Mouse (Mus musculus) adrenal gland, adult 2 months (tissue): Measurements from ENCODE around the gene Osm. TPM values are rescaled to one million over a fixed set of nuclear protein-coding genes. Genes with fewer than 3 reads are reported as not detected.

Source experiments
- DNase-seq: peaks from one replicate; pipeline ENCODE4 v3.0.0; 2021
- long read RNA-seq: library from polyadenylated mRNA; stranded (forward); transcript quantifications from one replicate; pipeline ENCODE4 v2.0.0, GENCODE M21; 2021
- polyA plus RNA-seq: library from polyadenylated mRNA; depleted of rRNA; stranded (reverse); fragments of >200 nt; gene quantifications from 2 replicates; pipeline ENCODE4 v1.2.3, GENCODE M21; 2012; rRNA removed
- total RNA-seq, 2 experiments: library from RNA; stranded (reverse); gene quantifications; 2 replicates each; pipeline ENCODE4 v1.2.3; 2021

Gene Osm
- total RNA-seq (under 1 TPM in 1 of 2 experiments, not detected in 1; 0.45 TPM), polyA plus RNA-seq (0.13 and 0.17 TPM in 2 replicates)
- long read RNA-seq, result 0 reads

DNA sequence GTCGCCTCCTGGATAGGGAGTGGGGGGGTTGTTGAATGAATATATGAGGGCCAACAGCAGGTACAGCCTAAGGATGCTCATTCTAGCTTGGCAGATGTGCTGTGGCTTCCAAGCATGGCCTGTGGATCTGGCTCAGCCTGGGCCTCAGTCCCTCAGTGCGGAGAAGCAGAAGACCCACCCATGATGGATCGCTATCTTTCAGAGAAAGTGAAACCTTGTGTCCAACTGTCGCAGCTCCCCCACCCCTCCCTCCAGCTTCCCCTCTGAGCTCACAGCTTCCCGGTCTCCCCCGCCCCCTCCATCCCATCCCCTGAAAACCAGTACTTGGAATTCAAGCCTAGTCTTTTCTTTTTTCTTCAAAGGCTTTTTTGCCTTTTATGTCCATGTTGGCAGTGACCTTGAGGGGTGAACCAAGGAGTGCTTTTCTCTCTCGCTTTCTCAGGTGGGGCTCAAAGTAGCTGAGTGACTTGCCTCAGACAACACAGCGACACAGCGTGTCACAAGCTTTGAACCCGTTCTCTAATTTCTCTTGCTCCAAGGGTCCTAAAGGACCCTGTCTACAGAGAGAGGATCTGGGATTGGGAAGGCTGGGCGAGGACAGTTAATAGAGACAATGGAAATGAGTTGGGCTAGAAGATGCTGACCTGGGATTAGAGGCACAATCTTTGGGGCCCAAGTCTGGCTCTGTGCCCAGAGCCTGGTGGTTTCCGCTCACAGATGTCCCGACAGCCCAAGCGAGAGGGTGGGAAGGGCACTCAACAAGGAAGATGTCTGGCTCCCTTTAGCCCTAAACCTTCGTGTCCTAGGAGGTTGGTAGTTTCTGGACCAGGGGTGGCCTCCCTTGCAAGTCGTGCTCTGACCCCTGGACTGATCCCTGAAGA, at the start of gene Osm:
Osm (plus strand) TSS at position 756 of the 881 bp plus-strand sequence.
- no peak for DNase-seq

DNA sequence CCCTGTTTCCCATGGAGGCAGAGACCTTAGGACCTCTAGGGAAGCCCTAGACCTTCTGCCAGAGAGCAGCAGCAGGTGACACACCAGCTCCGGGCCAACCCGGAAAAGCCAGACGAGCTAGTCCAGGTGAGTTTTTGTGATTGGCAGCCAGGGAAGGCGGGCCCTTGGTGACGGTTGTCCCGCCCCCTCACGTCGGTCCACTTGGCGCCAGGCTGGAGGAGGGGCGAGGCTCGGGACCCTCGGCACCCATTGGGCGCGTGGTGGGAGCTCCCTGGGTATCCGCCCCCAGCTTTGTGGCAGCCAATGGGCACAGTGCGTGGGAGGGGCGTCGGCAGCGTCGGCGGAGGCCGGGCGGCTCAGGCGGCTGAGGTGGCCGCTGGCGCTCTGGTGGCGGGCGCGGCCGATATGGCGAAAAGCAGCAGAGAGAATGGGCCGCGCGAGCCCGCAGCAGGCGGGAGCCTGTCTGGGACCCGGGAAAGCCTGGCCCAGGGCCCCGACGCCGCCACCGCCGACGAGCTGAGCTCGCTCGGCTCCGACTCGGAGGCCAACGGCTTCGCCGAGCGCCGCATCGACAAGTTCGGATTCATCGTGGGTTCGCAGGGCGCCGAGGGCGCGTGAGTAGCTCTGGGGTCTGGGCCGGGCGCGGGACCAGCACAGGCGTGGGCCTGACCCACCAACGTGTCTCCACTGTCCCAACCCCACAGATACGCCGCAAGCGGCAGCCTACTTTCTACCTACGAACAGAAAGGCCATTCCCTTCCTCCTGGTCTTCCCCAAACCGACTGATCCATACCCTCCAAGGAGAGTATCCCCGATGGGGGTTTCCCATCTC, 49.5 kb upstream of the Osm start, which contains the start of gene Tbc1d10a:
Tbc1d10a (plus strand) TSS at position 304 of the 832 bp plus-strand sequence.
- DNase-seq, result peak; percentile 99

DNA sequence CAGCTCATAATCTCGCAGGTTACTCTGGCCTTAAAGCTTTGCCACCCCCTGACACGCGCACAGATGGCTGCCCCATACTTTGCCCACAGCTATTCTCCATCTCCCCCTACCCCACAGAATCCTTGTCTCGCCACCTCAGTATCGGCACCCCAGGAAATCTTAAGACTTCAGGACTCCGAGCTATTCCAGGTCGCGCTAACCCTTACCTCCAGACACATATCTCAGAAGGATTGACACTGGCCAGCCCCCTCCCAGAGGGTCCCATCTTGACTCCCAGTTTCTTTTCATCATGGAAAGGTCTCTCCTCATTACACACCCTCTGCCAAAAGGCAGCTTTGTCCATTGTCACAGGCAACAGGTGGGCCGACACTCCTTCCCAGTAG, 48.9 kb upstream of the Osm start:
- DNase-seq, result no peak

GRCm38 (mm10) chr11:4189182-4189581, 47.0 kb upstream of the Osm start:
- no peak for DNase-seq

DNA sequence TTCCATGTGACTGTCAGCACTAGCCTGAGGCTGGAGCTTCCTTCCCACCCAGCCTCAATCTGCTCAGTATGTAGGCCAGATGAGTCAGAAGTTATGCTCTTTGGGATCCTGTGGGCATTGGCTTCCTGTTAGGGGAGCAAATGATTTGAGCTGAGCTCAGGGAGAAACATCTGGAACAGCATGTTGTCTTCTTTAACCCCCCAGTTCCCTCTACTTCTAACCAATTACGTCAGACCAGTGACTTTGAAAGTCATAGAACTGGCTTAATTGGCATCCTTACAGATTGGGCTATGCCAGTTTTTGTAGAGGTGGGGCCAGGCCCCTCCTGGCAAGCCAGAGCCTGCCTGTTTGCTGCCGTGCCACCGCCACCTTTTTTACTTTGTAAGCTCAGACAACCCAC, 45.5 kb upstream of the Osm start:
- DNase-seq, result peak; percentile 40

DNA sequence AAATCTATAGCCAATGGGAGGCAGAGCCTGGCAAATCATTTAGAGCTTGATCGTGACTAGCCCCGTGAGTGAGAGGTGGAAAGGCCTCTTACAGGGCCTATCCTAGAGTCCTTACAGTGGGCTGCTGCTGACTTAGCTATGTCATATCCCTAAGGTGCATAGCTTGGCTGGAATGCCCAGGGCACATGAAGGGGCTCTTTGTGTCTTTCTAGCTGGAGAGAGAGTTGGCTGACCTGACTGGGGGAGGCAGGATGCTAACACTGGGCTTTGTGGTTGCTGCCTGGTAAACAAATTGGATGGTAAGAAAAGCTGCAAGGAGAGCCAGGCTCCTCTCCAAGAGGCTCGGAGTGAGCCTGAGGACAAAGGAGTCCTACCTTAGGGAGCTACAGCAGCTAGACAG, 43.5 kb upstream of the Osm start:
- no peak for DNase-seq

DNA sequence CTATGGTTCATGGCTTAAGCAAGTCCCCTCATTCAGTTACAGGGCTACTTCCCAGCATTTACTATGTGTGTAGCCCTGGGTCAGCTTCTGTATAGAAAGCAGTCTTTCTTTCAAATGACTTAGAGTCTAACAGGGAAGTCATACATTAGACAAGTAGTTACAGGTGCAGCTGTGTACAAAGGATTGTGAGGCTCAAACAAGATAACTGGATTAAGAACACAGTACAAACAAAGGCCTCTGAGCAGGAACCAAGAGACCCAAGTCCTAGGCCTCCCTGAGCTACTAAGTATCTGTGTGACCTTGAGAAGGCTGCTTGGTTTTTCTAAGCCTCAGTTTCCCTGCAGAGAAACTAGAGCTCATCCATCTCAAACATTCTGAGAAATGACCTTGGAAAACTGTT, 42.8 kb upstream of the Osm start:
- no peak for DNase-seq

GRCm38 (mm10) chr11:4195597-4196031, 40.6 kb upstream of the Osm start:
- DNase-seq, result no peak

DNA sequence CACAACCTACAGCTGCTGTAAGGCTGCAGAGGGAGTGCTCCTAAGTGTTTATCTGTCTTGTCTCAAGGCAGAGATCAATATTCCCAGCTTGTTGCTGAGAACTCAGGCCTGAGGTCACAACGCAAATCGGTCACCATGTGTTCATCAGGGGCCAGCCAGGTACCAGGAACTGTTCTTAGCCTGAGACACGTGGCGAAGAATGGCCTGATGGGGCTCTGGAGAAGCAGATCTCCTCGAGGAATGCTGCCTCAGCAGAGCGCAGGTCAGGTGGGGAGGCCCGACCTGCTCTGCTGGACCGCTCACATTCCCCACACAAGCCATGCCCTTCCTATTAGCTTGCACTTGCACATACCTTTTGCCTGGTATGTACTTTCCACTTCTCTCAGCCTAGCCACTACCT, 39.6 kb upstream of the Osm start:
- no peak for DNase-seq

DNA sequence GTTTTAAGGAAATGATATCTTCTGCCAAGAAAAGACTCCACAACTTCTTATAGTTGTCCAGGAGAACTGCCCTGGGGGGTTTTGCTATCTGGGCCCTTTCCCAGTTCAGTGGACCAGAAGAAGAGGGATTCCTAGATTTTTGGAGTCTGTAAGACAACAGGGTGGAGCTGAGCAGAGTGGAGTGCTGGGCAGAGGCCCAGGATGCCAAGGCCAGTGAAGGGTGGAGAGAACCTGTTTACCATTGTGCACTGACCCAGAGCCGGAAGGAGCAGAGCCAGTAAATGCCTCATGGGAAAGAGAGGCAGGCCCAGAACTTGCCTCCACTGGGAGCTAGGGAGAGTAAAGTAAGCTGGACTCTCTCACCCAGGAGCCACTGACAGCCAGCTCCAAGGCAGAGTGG, 38.5 kb upstream of the Osm start:
- DNase-seq, result peak; percentile 68

- peak; percentile 6 for DNase-seq
Measured at GRCm38 (mm10) chr11:4201981-4202700, 34.1 kb upstream of the Osm start.

GRCm38 (mm10) chr11:4202995-4203704, 33.1 kb upstream of the Osm start:
- no peak for DNase-seq

DNA sequence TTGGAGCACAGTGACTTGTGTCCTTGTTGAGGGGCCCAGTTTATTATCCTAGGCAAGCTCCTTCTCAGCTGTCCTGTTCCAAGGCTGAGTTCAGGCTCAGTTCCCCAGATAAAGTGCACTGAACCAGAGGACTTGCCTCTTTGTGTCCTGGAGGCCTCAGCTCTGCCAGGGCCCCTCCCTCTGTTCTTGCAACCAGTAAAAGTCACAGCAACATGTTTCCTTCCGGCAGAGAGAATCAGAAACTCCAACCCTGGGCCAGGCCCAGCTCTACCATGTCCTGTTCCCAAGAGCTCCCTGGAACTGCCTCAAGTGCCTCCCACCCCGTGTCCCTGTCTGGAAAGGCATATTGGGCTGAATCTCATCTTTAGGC, 32.5 kb upstream of the Osm start:
- peak; percentile 79 for DNase-seq

DNA sequence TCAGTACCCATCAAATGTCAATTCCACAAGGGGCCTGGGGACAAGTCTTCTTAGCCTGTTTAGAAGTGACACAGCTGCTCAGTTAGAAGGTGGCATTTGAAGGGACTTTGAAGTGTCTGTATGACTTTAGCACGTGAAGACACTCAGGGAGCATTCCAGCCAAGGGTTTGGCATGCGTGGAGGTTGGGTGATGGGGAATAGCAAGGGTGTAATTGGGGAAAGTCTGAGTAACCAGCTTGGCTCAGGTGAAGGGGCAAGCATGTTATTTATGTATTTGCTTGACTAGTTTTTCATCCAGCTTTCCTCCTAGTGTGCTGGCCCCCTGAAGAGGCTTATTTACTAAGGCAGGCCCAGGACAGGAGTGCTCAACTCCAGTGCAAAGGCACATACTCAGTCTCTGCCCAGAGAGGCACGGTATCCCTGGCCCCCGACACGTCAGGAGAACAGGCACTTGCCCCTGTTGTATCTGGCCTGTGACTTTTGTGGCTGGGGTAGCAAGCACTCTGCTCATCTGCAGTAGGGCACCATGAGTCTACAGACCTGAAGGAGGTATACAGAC, 31.0 kb upstream of the Osm start:
- DNase-seq, result no peak

DNA sequence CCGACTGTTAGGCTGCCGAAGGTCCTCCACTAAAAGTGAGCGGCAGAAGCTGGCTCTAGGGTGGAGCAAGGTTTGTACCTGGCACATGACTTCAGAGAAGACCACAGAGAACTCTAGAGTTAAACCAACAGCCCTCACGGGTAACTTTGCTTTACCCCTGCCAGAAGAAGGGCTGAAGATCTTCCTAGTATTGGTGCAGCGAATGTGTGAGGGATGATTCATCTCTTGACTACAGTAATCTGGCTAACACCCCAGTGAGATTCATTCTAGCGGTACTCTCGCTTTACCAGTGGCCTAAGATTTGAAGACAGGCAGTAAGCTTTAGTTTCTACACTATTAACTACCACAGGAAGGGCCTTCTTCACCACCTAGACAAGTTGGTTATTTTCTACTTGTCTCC, 30.3 kb upstream of the Osm start:
- no peak for DNase-seq

DNA sequence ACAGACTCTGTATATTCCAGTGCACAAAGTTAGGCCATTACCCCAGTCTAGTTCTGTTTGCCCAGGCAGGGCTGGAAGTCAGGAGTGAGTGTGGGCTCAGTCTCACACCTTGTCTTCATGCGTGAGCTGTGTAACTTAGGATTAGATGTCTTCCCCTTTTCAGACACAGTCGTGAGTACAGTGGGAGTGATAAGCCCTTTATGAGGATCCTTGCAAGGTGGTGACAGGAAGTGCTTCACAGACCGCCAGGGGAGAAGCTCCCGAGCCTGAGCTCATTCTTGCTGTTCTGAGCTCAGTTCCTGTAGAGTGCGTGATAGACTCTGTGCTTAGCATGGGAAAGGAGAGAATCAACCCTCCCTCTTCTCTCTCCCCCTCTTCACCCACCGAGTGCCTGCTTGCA, 29.7 kb upstream of the Osm start:
- DNase-seq, result no peak

GRCm38 (mm10) chr11:4207655-4208054, 28.6 kb upstream of the Osm start:
- no peak for DNase-seq

GRCm38 (mm10) chr11:4209556-4209955, 26.7 kb upstream of the Osm start:
- DNase-seq, result peak; percentile 1

DNA sequence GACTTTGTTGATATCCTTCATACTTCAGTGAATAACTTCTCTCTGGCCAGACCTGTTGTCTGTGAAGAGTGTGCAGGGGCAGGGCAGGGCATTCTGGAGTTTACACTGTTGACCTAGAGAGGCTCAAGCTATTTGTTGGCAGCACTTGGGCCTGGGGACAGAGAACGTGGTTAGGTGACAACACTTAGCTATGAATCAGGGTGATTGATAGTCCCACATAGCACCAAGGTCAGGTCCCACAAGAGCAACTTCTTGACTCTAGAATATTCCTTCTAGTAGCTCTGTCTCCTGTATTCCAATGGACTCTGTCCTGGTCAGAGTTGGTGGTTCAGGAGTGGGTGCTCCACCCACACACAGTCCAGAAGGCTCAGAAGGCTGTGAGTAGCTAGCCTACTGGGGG, 25.4 kb upstream of the Osm start:
- peak; percentile 65 for DNase-seq

GRCm38 (mm10) chr11:4213107-4213506, 23.1 kb upstream of the Osm start:
- peak; percentile 59 for DNase-seq

DNA sequence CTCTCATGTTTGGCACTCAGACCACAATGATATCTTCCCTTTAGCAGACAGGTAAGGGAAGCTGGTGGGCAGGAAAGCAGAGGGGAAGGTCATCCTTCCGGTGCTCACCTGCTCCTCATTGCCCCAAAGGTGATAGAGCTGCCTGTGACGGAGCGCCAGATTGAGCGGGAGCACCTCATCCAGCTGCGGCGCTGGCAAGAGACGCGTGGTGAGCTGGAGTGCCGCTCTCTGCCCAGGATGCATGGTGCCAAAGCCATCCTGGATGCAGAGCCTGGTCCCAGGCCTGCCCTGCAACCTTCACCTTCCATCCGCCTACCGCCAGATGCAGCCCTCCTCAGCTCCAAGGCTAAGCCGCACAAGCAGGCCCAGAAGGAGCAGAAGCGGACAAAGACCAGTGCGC, 21.6 kb upstream of the Osm start:
- no peak for DNase-seq
